Mouse (Mus musculus) heart, postnatal 0 days (tissue): ENCODE measurements at regions not wholly inside any gene's neighbourhood (a gene's known extent, or its start where the extent isn't known, plus 50 kb on each side); places are given as distances from the start of the nearest gene placed in this dataset.

Source experiments
- ATAC-seq: fragments of 200-750 bp; cut with Nextera tagmentation; 2 replicates; pipeline ENCODE4 v1.8.0; 2017; ENCODE audit warnings: low read depth, moderate number of reproducible peaks, moderate library complexity; ENCODE audit not compliant: insufficient read depth
- DNase-seq: peaks from one replicate; pipeline ENCODE4 v3.0.0-alpha.2; 2016; ENCODE audit warnings: low spot score
- H3K27ac ChIP-seq: fragments of 300-500 bp; sonication (generic); 2 replicates; pipeline ENCODE4 v1.5.1; 2014; ENCODE audit warnings: low read depth, mild to moderate bottlenecking
- H3K27me3 ChIP-seq: fragments of 300-500 bp; sonication (generic); 2 replicates; pipeline ENCODE4 v1.6.1; 2014; ENCODE audit warnings: low read length, mixed read lengths; ENCODE audit not compliant: control insufficient read depth, insufficient read depth
- H3K36me3 ChIP-seq: fragments of 300-500 bp; sonication (generic); replicated peaks from 2 replicates; pipeline ENCODE4 v1.6.1; 2014; ENCODE audit warnings: low read length, mixed read lengths; ENCODE audit not compliant: control insufficient read depth, insufficient read depth
- H3K4me1 ChIP-seq: fragments of 300-500 bp; sonication (generic); 2 replicates; pipeline ENCODE4 v1.6.1; 2014; ENCODE audit warnings: antibody characterized with exemption; ENCODE audit not compliant: control insufficient read depth, insufficient read depth
- H3K4me2 ChIP-seq: fragments of 300-500 bp; sonication (generic); 2 replicates; pipeline ENCODE4 v1.6.1; 2014; ENCODE audit warnings: low read depth, mild to moderate bottlenecking, low read length, moderate library complexity
- H3K4me3 ChIP-seq: fragments of 300-500 bp; sonication (generic); 2 replicates; pipeline ENCODE4 v1.5.1; 2014; ENCODE audit warnings: low read depth, low read length
- H3K9ac ChIP-seq: fragments of 300-500 bp; sonication (generic); replicated peaks from 2 replicates; pipeline ENCODE4 v1.6.1; 2014; ENCODE audit warnings: low read depth, low read length, mixed read lengths
- H3K9me3 ChIP-seq: fragments of 300-500 bp; sonication (generic); replicated peaks from 2 replicates; pipeline ENCODE4 v1.6.1; 2016; ENCODE audit warnings: low read length; ENCODE audit not compliant: control insufficient read depth
- CTCF ChIP-seq: IDR thresholded peaks from 2 replicates; pipeline ENCODE4 v1.5.1; 2016; ENCODE audit warnings: antibody characterized with exemption, control low read depth, low read depth
- EP300 ChIP-seq: IDR thresholded peaks from 2 replicates; pipeline ENCODE4 v1.6.1; 2016; ENCODE audit warnings: antibody characterized with exemption, low read depth
- WGBS: fragments of 180-500 bp; shearing (Covaris S2); extraction: QIAGEN DNeasy Blood & Tissue Kit; methylation state at CpG from one replicate; pipeline ENCODE4 v1.1.7; 2014; 5-methylcytosine and 5-hydroxymethylcytosine counted together

DNA sequence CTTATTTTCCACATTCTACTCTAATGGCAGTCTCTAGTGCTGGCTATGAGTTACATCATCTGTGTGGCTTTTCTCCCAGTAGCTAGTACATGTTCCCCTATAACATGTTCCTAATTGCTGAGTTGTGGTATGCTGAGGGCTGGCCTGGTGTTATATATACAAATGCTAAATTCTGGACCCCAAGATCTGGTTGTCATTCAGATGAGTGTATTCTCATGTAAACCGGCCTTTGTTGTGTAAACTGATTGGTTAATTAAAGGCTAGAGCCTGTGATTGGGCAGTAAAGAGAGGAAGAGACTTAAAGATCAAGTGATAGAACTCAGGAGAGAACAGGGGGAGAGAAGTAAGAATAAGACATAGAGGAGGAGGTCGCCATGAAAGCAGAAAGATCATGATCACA, 102.6 kb downstream of the Zfp36l1 start:
- 81% methylated on average over 2 of the region's 2 CpGs for WGBS
- Histone ChIP-seq H3K27me3 (no peaks in the 10 kb centered on the region), H3K9ac (no peak overlapping the region), H3K4me1 (peaks cover 20% of the 10 kb centered on the region), H3K27ac (no peak overlapping the region), H3K4me3 (no peak overlapping the region), H3K36me3 (no peaks in the 10 kb centered on the region), H3K4me2 (no peak overlapping the region), H3K9me3 (no peaks in the 10 kb centered on the region)
- ATAC-seq (no peak), DNase-seq (no peak)
- TF ChIP-seq EP300 (no peak), CTCF (no peak)

DNA sequence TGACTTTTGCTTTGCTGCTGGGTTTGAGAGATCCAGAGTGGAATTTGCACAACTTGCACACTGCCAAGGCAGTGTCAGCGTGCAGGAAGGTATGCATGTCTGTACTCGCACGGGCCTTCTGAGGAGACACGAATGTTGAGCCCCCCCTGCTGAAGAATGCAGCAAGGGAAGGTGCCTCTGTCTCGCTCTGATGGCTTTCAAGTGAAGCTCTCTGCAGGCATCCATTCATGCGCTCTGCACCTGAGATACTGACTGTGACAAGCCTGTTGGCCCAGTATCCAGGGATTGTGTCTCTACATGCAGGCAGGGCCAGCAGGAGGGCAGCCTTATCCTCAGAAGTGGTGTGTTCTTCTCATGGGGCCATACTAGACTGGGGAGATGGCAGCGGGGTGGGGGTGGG, 105.0 kb downstream of the Zfp36l1 start:
- no peak for DNase-seq
- Histone ChIP-seq H3K4me1 (peaks cover 30% of the 10 kb centered on the region), H3K4me3 (no peak overlapping the region), H3K27me3 (no peaks in the 10 kb centered on the region), H3K9me3 (no peaks in the 10 kb centered on the region), H3K36me3 (no peaks in the 10 kb centered on the region), H3K9ac (no peak overlapping the region), H3K4me2 (no peak overlapping the region), H3K27ac (no peak overlapping the region)
- WGBS: 50% methylated on average over 7 of the region's 7 CpGs
- no peak for TF ChIP-seq EP300
- no peak for TF ChIP-seq CTCF
- no peak for ATAC-seq

DNA sequence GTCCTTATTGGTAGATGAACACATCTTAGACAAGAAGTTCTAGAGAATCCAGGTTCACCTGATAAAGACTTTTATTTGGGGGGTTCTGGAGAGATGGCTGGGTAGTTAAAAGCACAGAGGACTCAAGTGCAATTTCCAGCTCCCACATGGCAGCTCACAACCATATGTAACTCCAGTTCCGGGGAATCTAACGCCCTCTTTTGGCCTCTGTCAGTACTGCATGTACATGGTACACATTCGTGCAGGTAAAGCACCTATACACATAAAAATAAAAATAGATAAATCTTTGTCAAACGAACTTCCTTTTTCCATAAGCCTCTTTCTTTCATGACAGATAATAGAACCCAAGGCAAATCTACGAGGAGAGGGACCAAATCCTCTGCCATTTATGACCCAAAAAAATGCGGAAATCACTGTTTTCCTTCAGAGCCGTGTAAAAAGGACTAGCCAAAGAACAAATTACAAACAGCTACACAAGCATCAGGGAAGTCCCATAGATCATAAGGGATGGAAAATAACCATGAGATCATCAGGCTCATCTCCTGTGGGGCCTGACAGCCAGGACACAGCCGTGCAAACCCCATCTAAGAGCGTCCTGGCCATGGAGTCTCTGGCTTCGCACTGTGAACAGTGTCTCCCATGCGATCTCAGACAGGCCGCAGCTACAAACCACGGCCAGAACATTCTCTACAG, 107.4 kb downstream of the Zfp36l1 start:
- 86% methylated on average over 13 of the region's 13 CpGs for WGBS
- Histone ChIP-seq H3K27me3 (no peaks in the 10 kb centered on the region), H3K4me1 (peaks cover 32% of the 10 kb centered on the region), H3K9ac (no peak overlapping the region), H3K9me3 (no peaks in the 10 kb centered on the region), H3K27ac (peak overlapping the region; percentile 78), H3K4me2 (no peak overlapping the region), H3K36me3 (no peaks in the 10 kb centered on the region), H3K4me3 (no peak overlapping the region)
- no peak for ATAC-seq
- TF ChIP-seq EP300 (no peak), CTCF (no peak)
- no peak for DNase-seq

DNA sequence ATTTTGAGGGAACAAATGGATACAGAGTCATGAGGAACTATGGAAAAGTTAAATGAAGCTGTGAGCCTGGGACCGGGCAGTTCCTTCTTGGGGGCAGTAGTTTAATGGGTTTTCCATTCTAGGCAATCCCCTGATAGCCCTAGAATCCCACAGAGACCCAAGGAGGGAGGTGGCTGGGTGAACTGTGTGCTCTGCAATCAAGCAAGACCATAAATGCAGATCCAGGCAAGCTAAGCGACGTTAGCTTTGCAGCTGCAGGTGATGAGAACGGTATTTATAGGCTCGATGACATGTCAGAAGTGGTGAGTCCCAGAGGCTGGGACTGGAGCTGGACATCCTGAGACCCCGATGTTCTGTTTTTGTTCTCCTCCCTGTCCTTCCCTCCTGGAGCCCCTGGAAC, 108.2 kb downstream of the Zfp36l1 start:
- H3K27me3 ChIP-seq: no peaks in the 10 kb centered on the region
- no peak overlapping the region for H3K4me2 ChIP-seq
- 26% methylated on average over 6 of the region's 6 CpGs for WGBS
- H3K4me3 ChIP-seq: no peak overlapping the region
- 0 out of 2 replicates have a peak, but pooled peaks have one; percentile 53 for TF ChIP-seq EP300
- TF ChIP-seq CTCF: no peak
- H3K27ac ChIP-seq: peak overlapping the region; percentile 78
- peak; percentile 69 for DNase-seq
- peak; percentile 85 for ATAC-seq
- H3K9me3 ChIP-seq: no peaks in the 10 kb centered on the region
- H3K36me3 ChIP-seq: no peaks in the 10 kb centered on the region
- peaks cover 32% of the 10 kb centered on the region for H3K4me1 ChIP-seq
- no peak overlapping the region for H3K9ac ChIP-seq

DNA sequence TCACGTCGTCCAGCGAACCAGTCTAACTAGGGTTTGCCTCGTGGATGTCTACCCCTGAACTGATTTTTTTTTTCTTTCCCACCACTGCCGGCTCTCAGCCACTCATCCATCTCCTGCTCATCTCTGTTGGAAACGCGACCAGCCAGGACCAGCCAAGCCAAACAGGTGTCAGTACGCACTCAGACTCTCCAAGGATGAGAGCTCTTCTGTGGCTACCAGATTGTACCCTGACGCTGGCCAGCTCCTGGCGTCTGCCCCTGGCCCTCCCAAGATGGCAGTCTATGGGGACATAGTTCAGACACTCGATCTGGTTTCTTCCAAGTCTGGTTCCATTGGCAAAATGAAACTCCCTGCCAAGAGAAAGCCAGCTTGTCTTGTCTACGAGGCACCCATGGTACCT, 109.3 kb downstream of the Zfp36l1 start:
- Histone ChIP-seq H3K4me1 (peaks cover 42% of the 10 kb centered on the region), H3K27ac (no peak overlapping the region), H3K4me3 (no peak overlapping the region), H3K9me3 (no peaks in the 10 kb centered on the region), H3K27me3 (no peaks in the 10 kb centered on the region), H3K4me2 (no peak overlapping the region), H3K9ac (no peak overlapping the region), H3K36me3 (no peaks in the 10 kb centered on the region)
- 89% methylated on average over 12 of the region's 12 CpGs for WGBS
- DNase-seq (no peak), ATAC-seq (no peak)
- TF ChIP-seq EP300: no peak

DNA sequence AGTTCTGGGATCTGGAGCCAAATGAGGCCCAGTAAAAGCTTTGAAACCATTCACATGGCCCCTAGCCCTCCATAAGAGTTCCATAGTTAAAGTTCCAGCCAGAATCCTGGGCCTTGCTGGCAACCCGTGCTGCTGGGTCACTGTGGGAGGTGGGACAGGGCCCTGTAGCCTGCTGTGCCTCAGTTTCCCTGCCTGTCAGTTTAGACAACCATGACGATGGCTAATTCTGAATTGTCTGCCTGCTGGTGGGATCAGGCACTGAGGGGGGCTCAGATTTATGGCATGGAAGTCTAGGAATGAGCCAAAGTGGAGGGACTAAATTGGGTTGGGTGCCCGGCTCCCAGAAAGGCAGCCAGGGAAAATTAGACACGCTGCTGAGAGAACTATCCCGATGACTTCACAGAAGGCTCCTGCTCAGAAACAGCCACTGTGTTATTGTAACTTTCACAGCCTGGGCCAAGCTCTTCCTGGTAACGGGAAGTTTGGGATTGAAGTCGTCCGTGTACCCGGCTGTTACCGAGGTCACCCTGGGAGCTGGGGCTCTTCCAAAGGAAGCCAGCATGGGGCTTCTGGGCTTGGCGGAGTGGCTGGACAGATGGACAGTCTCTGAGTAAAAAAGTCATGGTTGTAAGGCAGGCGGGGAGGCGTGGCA, 110.2 kb downstream of the Zfp36l1 start:
- DNase-seq (no peak), ATAC-seq (no peak)
- H3K9ac ChIP-seq: no peak overlapping the region
- no peaks in the 10 kb centered on the region for H3K36me3 ChIP-seq
- WGBS: 80% methylated on average over 13 of the region's 13 CpGs
- H3K9me3 ChIP-seq: no peaks in the 10 kb centered on the region
- H3K4me2 ChIP-seq: no peak overlapping the region
- H3K4me3 ChIP-seq: no peak overlapping the region
- no peaks in the 10 kb centered on the region for H3K27me3 ChIP-seq
- H3K27ac ChIP-seq: 0 out of 2 replicates have a peak overlapping the region, but pooled peaks have one; percentile 43
- TF ChIP-seq CTCF: no peak
- no peak for TF ChIP-seq EP300
- peaks cover 50% of the 10 kb centered on the region for H3K4me1 ChIP-seq
